Mouse (Mus musculus): ENCODE data around the gene Rxra.

DNA sequence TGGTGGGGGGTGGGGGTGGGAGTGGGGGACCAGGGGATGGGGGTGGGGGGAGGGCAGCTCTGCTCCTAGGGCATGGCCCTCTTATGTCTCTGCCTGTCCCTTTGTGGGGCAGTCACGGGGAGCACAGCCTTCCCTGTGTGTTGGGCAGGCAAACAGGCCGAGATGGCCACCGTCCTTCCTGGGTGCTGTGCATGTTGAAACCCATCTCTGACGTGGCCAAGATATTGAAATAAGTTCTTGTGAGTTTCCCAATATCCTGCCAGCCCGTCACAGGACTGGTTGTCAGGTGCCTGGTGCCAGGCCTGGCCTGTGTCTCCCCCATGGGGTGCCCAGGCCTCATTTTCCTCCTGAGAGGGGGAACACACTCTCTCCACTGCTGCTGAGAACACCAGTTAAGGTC lies 37.9 kb downstream of the Rxra start:
- TF ChIP-seq CTCF (IDR thresholded peaks at IDR 0.05; ENCODE audit: insufficient read depth, low read depth, low read length), result no peak
- TF ChIP-seq POLR2A (IDR thresholded peaks at IDR 0.05; ENCODE audit: insufficient read depth, low read depth, low read length), result no peak
